Mouse (Mus musculus) hindbrain, embryonic 16.5 days (tissue): ENCODE results near the gene Cds2. TPM values are rescaled to one million over a fixed set of nuclear protein-coding genes. Genes with fewer than 3 reads are reported as not detected.

Experiments used
- ATAC-seq: fragments of 200-750 bp; cut with Nextera tagmentation; 2 replicates; pipeline ENCODE4 v1.8.0; 2017; ENCODE audit warnings: moderate TSS enrichment, moderate library complexity
- H3K27ac ChIP-seq: fragments of 300-500 bp; sonication (generic); 2 replicates; pipeline ENCODE4 v1.5.1; 2014; ENCODE audit warnings: low read depth, mild to moderate bottlenecking, control low read depth, low read length, moderate library complexity
- H3K27me3 ChIP-seq: fragments of 300-500 bp; sonication (generic); replicated peaks from 2 replicates; pipeline ENCODE4 v1.6.1; 2014; ENCODE audit warnings: low read length; ENCODE audit not compliant: control insufficient read depth, insufficient read depth
- H3K36me3 ChIP-seq: fragments of 300-500 bp; sonication (generic); 2 replicates; pipeline ENCODE4 v1.6.1; 2014; ENCODE audit warnings: mild to moderate bottlenecking, low read length, moderate library complexity, mixed read lengths; ENCODE audit not compliant: control insufficient read depth, insufficient read depth
- H3K4me1 ChIP-seq: fragments of 300-500 bp; sonication (generic); 2 replicates; pipeline ENCODE4 v1.6.1; 2014; ENCODE audit warnings: low read depth, low read length; ENCODE audit not compliant: control insufficient read depth, insufficient read depth
- H3K4me2 ChIP-seq: fragments of 300-500 bp; sonication (generic); 2 replicates; pipeline ENCODE4 v1.6.1; 2014; ENCODE audit warnings: mild to moderate bottlenecking, low read length, control low read depth, moderate library complexity
- H3K4me3 ChIP-seq: fragments of 300-500 bp; sonication (generic); 2 replicates; pipeline ENCODE4 v1.5.1; 2014; ENCODE audit warnings: mild to moderate bottlenecking, low read length, control low read depth, moderate library complexity
- H3K9ac ChIP-seq: fragments of 300-500 bp; sonication (generic); 2 replicates; pipeline ENCODE4 v1.6.1; 2014; ENCODE audit warnings: low read depth, mild to moderate bottlenecking, control low read depth, low read length, moderate library complexity
- H3K9me3 ChIP-seq: fragments of 300-500 bp; sonication (generic); 2 replicates; pipeline ENCODE4 v1.6.1; 2014; ENCODE audit warnings: mild to moderate bottlenecking, low read length, moderate library complexity; ENCODE audit not compliant: control insufficient read depth
- WGBS: fragments of 180-500 bp; shearing (Covaris S2); extraction: QIAGEN DNeasy Blood & Tissue Kit; methylation state at CpG from one replicate; pipeline ENCODE4 v1.1.7; 2014; 5-methylcytosine and 5-hydroxymethylcytosine counted together
- polyA plus RNA-seq: library from polyadenylated mRNA; unstranded; fragments of >200 nt; fragmentation: Nextera tagmentation; extraction: Ambion mirVana; gene quantifications from 2 replicates; pipeline ENCODE4 v1.2.1, GENCODE M21; 2015

The Cds2 gene
- polyA plus RNA-seq, 1 experiment from 2014 or later, result 46.3 TPM

- no peaks in the 10 kb centered on the region for H3K27me3 ChIP-seq
- no peak overlapping the region for H3K9ac ChIP-seq
- WGBS, result 37% methylated on average over 8 of the region's 8 CpGs
- peak; percentile 89 for ATAC-seq
- no peak overlapping the region for H3K4me3 ChIP-seq
- 0 out of 2 replicates have a peak overlapping the region, but pooled peaks have one; percentile 36 for H3K27ac ChIP-seq
- no peaks in the 10 kb centered on the region for H3K36me3 ChIP-seq
- H3K9me3 ChIP-seq, result 0 out of 2 replicates have a peak, but pooled peaks cover 2% of the 10 kb centered on the region
- H3K4me1 ChIP-seq, result no peaks in the 10 kb centered on the region
- no peak overlapping the region for H3K4me2 ChIP-seq
Measured at GRCm38 (mm10) chr2:132316041-132316808, 53.3 kb downstream of the Cds2 start.

GRCm38 (mm10) chr2:132317178-132317577 lies 54.2 kb downstream of the Cds2 start:
- 95% methylated on average over 1 of the region's 1 CpGs for WGBS
- H3K27me3 ChIP-seq, result no peaks in the 10 kb centered on the region

DNA sequence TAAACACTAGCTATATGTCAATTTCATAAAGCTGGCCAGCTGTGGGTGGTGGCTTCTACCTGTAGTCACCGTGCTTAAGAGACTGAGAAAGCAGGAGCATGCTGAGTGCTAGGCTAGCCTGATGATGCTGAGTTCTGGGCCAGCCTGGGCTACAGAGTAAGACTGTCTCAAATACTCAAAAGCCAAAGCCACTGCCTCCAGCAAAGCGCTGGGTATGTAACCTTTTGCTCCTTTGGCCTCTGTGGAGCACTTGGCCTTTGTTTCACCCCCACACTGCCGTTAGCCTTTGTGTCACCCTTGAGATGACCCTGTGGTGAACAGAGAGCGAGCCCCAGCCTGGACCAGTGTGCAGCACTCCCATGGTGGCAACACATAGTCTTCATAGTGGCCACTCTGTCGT lies 57.6 kb downstream of the Cds2 start:
- no peaks in the 10 kb centered on the region for H3K36me3 ChIP-seq
- WGBS, result 71% methylated on average over 5 of the region's 5 CpGs
- H3K4me1 ChIP-seq, result no peaks in the 10 kb centered on the region
- H3K4me3 ChIP-seq, result no peak overlapping the region
- H3K27ac ChIP-seq, result no peak overlapping the region
- ATAC-seq, result no peak
- H3K9me3 ChIP-seq, result no peaks in the 10 kb centered on the region
- no peak overlapping the region for H3K4me2 ChIP-seq
- no peaks in the 10 kb centered on the region for H3K27me3 ChIP-seq
- no peak overlapping the region for H3K9ac ChIP-seq

More at GRCm38 (mm10) chr2:132317178-132317577, 54.2 kb downstream of the Cds2 start:
- H3K4me3 ChIP-seq, result no peak overlapping the region
- no peak for ATAC-seq
- H3K4me2 ChIP-seq, result no peak overlapping the region
- no peak overlapping the region for H3K9ac ChIP-seq
- H3K4me1 ChIP-seq, result no peaks in the 10 kb centered on the region
- H3K9me3 ChIP-seq, result 0 out of 2 replicates have a peak, but pooled peaks cover 2% of the 10 kb centered on the region
- H3K36me3 ChIP-seq, result no peaks in the 10 kb centered on the region
- no peak overlapping the region for H3K27ac ChIP-seq

DNA sequence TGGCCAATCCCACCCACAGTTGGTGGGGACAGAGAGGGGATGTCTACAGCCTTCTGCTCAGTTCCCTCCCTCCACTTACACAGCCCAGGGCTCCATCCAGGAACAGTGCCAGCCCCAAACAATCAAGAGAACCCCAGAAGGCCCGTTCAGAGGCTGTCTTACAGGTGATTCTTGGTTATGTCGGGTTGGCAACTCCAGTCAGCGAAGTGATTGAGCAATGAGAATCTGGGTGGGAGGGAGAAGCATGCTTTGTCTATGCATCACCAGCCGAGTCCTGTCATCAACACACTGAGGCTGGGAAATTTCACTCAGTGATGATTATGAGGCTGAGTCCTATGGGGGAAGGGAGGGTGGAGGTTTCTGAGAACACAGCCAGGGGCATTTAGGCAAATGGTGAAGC lies 60.6 kb downstream of the Cds2 start:
- ATAC-seq, result no peak
- no peaks in the 10 kb centered on the region for H3K4me1 ChIP-seq
- H3K9ac ChIP-seq, result no peak overlapping the region
- WGBS, result 58% methylated on average over 4 of the region's 4 CpGs
- no peaks in the 10 kb centered on the region for H3K9me3 ChIP-seq
- no peaks in the 10 kb centered on the region for H3K36me3 ChIP-seq
- no peak overlapping the region for H3K4me3 ChIP-seq
- no peak overlapping the region for H3K4me2 ChIP-seq
- H3K27me3 ChIP-seq, result no peaks in the 10 kb centered on the region
- no peak overlapping the region for H3K27ac ChIP-seq

GRCm38 (mm10) chr2:132337202-132337601 lies 74.3 kb downstream of the Cds2 start:
- no peak overlapping the region for H3K4me2 ChIP-seq
- no peaks in the 10 kb centered on the region for H3K4me1 ChIP-seq
- no peak overlapping the region for H3K27ac ChIP-seq
- ATAC-seq, result no peak
- no peak overlapping the region for H3K9ac ChIP-seq
- no peak overlapping the region for H3K4me3 ChIP-seq
- no peaks in the 10 kb centered on the region for H3K27me3 ChIP-seq
- WGBS, result 83% methylated on average over 2 of the region's 2 CpGs
- no peaks in the 10 kb centered on the region for H3K36me3 ChIP-seq
- H3K9me3 ChIP-seq, result no peaks in the 10 kb centered on the region

DNA sequence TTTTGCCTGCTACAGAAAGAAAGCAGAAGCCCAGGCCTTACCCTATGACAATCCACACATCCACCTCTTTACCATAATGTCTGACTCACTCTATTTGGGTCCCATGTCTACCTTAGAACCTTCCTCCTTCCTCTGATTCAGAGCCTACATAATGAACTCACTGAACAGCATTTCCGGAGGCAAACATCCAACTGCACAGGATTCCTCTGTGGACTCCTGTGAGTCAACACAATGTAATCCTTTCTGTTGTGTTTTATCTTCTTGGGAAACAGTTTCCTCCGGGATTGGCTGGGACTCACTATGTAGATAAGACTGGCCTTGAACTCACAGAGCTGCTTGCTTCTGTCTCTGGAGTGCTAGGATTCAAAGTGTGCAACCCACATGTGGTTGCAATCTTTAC lies 77.4 kb downstream of the Cds2 start:
- H3K27ac ChIP-seq, result no peak overlapping the region
- H3K36me3 ChIP-seq, result no peaks in the 10 kb centered on the region
- no peak overlapping the region for H3K9ac ChIP-seq
- H3K9me3 ChIP-seq, result no peaks in the 10 kb centered on the region
- no peak overlapping the region for H3K4me2 ChIP-seq
- WGBS, result 80% methylated on average over 2 of the region's 2 CpGs
- H3K27me3 ChIP-seq, result no peaks in the 10 kb centered on the region
- no peak for ATAC-seq
- H3K4me1 ChIP-seq, result no peaks in the 10 kb centered on the region
- no peak overlapping the region for H3K4me3 ChIP-seq

- Histone ChIP-seq H3K4me3 (no peak overlapping the region), H3K36me3 (no peaks in the 10 kb centered on the region), H3K9me3 (no peaks in the 10 kb centered on the region), H3K4me1 (no peaks in the 10 kb centered on the region), H3K27me3 (no peaks in the 10 kb centered on the region), H3K27ac (no peak overlapping the region), H3K9ac (no peak overlapping the region), H3K4me2 (no peak overlapping the region)
- 96% methylated on average over 3 of the region's 3 CpGs for WGBS
- ATAC-seq, result no peak
Measured at GRCm38 (mm10) chr2:132341293-132341692, 78.3 kb downstream of the Cds2 start.

DNA sequence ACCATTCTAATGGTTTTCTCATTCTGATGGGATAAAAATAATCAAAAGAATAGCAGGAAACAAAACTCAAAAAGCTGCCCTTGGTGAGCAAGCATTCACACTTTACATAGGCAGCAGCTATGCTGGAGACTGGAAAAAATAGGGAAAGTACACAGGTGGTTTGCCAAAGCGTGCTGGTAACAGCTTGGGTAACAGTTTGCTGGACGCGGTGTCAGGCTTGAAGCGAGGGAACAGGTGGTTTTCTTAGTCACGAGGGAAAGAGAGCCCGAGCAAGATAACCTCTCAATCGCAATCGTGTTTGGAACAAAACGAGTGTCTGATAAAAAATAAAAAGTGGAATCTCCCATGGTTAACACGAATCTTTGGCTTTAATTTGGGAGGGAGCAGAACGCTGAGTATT lies 80.9 kb downstream of the Cds2 start:
- WGBS, result 86% methylated on average over 11 of the region's 11 CpGs
- no peaks in the 10 kb centered on the region for H3K36me3 ChIP-seq
- no peaks in the 10 kb centered on the region for H3K4me1 ChIP-seq
- H3K4me3 ChIP-seq, result no peak overlapping the region
- no peak overlapping the region for H3K27ac ChIP-seq
- no peaks in the 10 kb centered on the region for H3K9me3 ChIP-seq
- H3K9ac ChIP-seq, result no peak overlapping the region
- no peak overlapping the region for H3K4me2 ChIP-seq
- H3K27me3 ChIP-seq, result no peaks in the 10 kb centered on the region
- no peak for ATAC-seq
